Mouse (Mus musculus) lung, adult 2 months (tissue): ENCODE measurements around the gene Pde2a.

Experiments
- CTCF ChIP-seq: fragments of 200-500 bp; IDR thresholded peaks from 2 replicates; pipeline ENCODE4 v1.5.1; 2011; ENCODE audit warnings: mild to moderate bottlenecking, low read length, control low read depth; ENCODE audit not compliant: insufficient read depth
- POLR2A ChIP-seq: fragments of 200-500 bp; IDR thresholded peaks from 2 replicates; pipeline ENCODE4 v1.6.1; 2011; ENCODE audit warnings: low read depth, mild to moderate bottlenecking, control low read depth, low read length, borderline replicate concordance; ENCODE audit errors: extremely low read depth

DNA sequence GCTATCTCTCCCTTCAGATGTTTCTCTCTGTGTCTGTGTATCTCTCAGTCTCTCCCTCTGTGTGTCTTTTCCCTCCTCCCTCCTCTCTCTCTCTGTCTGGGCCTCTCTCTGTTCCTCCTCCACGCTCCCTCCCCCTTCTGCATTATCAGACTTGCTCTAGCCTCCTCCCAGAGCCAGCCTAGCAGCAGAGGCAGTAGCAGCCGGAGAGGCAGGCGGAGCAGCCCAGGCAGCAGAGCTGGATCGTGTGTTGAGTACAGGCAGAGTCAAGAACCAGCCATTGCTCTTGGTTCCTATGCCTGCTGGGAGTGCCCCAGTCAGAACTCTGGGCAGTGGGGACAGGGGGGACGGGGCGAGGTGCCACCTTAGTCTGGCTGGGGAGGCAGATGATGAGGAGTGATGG, at the start of gene Pde2a:
- TF ChIP-seq POLR2A (no peak), CTCF (no peak)
